Mouse (Mus musculus) kidney, adult 11 months (tissue): ENCODE measurements around the gene Tmem132d.

Source experiments
- DNase-seq: peaks from one replicate; pipeline ENCODE4 v3.0.0; 2022

Gene Tmem132d

GRCm38 (mm10) chr5:127918376-127918775 lies 514.5 kb downstream of the Tmem132d start:
- DNase-seq = no peak

GRCm38 (mm10) chr5:127914157-127914556 lies 518.7 kb downstream of the Tmem132d start:
- no peak for DNase-seq

GRCm38 (mm10) chr5:127911603-127912002 lies 521.3 kb downstream of the Tmem132d start:
- DNase-seq = peak; percentile 7

GRCm38 (mm10) chr5:127910356-127910755 lies 522.5 kb downstream of the Tmem132d start:
- DNase-seq = no peak

GRCm38 (mm10) chr5:127895176-127895575 lies 537.7 kb downstream of the Tmem132d start:
- no peak for DNase-seq

GRCm38 (mm10) chr5:127885566-127886505 lies 547.0 kb downstream of the Tmem132d start:
- no peak for DNase-seq

GRCm38 (mm10) chr5:127883021-127883420 lies 549.9 kb downstream of the Tmem132d start:
- no peak for DNase-seq

- DNase-seq = no peak
Observed at GRCm38 (mm10) chr5:127874461-127874860, 558.4 kb downstream of the Tmem132d start.

GRCm38 (mm10) chr5:127865157-127865556 lies 567.7 kb downstream of the Tmem132d start:
- DNase-seq = no peak

- DNase-seq = no peak
Observed at GRCm38 (mm10) chr5:127859719-127860118, 573.2 kb downstream of the Tmem132d start.

- peak; percentile 68 for DNase-seq
Observed at GRCm38 (mm10) chr5:127852305-127852704, 580.6 kb downstream of the Tmem132d start.

GRCm38 (mm10) chr5:127831791-127832190 lies 601.1 kb downstream of the Tmem132d start:
- DNase-seq = no peak

- no peak for DNase-seq
Observed at GRCm38 (mm10) chr5:127830831-127831230, 602.0 kb downstream of the Tmem132d start.

- no peak for DNase-seq
Observed at GRCm38 (mm10) chr5:127828756-127829155, 604.1 kb downstream of the Tmem132d start.

- DNase-seq = no peak
Observed at GRCm38 (mm10) chr5:127821960-127822359, 610.9 kb downstream of the Tmem132d start.

- no peak for DNase-seq
Observed at GRCm38 (mm10) chr5:127815292-127815691, 617.6 kb downstream of the Tmem132d start.

GRCm38 (mm10) chr5:127807419-127807818 lies 625.5 kb downstream of the Tmem132d start:
- no peak for DNase-seq

- DNase-seq = no peak
Observed at GRCm38 (mm10) chr5:127806850-127807249, 626.0 kb downstream of the Tmem132d start.

GRCm38 (mm10) chr5:127800907-127801306 lies 632.0 kb downstream of the Tmem132d start:
- DNase-seq = no peak

GRCm38 (mm10) chr5:127781221-127781620 lies 651.7 kb downstream of the Tmem132d start:
- no peak for DNase-seq

- DNase-seq = no peak
Observed at GRCm38 (mm10) chr5:127775749-127776148, 657.1 kb downstream of the Tmem132d start.

GRCm38 (mm10) chr5:127758576-127758975 lies 674.3 kb downstream of the Tmem132d start:
- no peak for DNase-seq

- DNase-seq = no peak
Observed at GRCm38 (mm10) chr5:127756671-127757423, 676.0 kb downstream of the Tmem132d start.

GRCm38 (mm10) chr5:127756011-127756410 lies 676.9 kb downstream of the Tmem132d start:
- no peak for DNase-seq
